32 mouse cellular contexts compared by ENCODE assay signal in genomic region chr19:27556697-27557096, GRCm38 (mm10).
"Had no signal": no experiment of that assay in that cellular context is flagged by ENCODE, and none has a peak within 500 bp of the region (broad histone marks: within the 10 kb centered on the region; RNA-seq: fewer than 3 reads in every experiment).

No protein-coding gene starts in this region.

- H3K27ac ChIP-seq: heart, embryonic 15.5 days; hindbrain, embryonic 10.5 days; hindbrain, embryonic 12.5 days; hindbrain, embryonic 13.5 days; hindbrain, embryonic 14.5 days; hindbrain, embryonic 15.5 days; hindbrain, postnatal 0 days; intestine, embryonic 15.5 days; kidney, embryonic 15.5 days; kidney, postnatal 0 days; layer of hippocampus, adult 2 months; left cerebral cortex, adult 2 months had no signal

- ATAC-seq: hindbrain, embryonic 16.5 days; hindbrain, postnatal 0 days; inflammation-experienced regulatory T-cells, adult 6 months; intestine, embryonic 15.5 days; intestine, embryonic 16.5 days; intestine, postnatal 0 days had no signal

- H3K9ac ChIP-seq: heart, embryonic 15.5 days; hindbrain, embryonic 12.5 days; hindbrain, embryonic 13.5 days; hindbrain, embryonic 14.5 days; hindbrain, embryonic 15.5 days; intestine, embryonic 15.5 days; kidney, embryonic 15.5 days had no signal

- DNase-seq: heart, postnatal 10 days; heart, postnatal 14 days; heart, postnatal 36 days; heart, postnatal 4 days; kidney, adult 11 months; kidney, adult 18-20 months; kidney, adult 2 months; kidney, adult 8-10 months; kidney, adult 9 months; kidney, postnatal 10 days; kidney, postnatal 14 days; kidney, postnatal 25 days; kidney, postnatal 36 days; kidney, postnatal 4 days; layer of hippocampus, adult 9-11 months; layer of hippocampus, postnatal 36 days had no signal

- H3K9me3 ChIP-seq: heart, embryonic 15.5 days; hindbrain, embryonic 10.5 days; hindbrain, embryonic 12.5 days; hindbrain, embryonic 13.5 days; hindbrain, embryonic 15.5 days; intestine, embryonic 15.5 days; kidney, embryonic 15.5 days had no signal

- H3K36me3 ChIP-seq: heart, embryonic 15.5 days; hindbrain, embryonic 10.5 days; hindbrain, embryonic 12.5 days; hindbrain, embryonic 13.5 days; hindbrain, embryonic 15.5 days; intestine, embryonic 15.5 days; kidney, embryonic 15.5 days had no signal

- H3K4me1 ChIP-seq: heart, embryonic 15.5 days; hindbrain, embryonic 10.5 days; hindbrain, embryonic 12.5 days; hindbrain, embryonic 13.5 days; hindbrain, embryonic 15.5 days; intestine, embryonic 15.5 days; kidney, embryonic 15.5 days had no signal

- H3K4me2 ChIP-seq: heart, embryonic 15.5 days; hindbrain, embryonic 12.5 days; hindbrain, embryonic 13.5 days; hindbrain, embryonic 14.5 days; hindbrain, embryonic 15.5 days; intestine, embryonic 15.5 days; kidney, embryonic 15.5 days had no signal

- H3K27me3 ChIP-seq: heart, embryonic 15.5 days; hindbrain, embryonic 15.5 days; intestine, embryonic 15.5 days; kidney, embryonic 15.5 days had no signal

- H3K4me3 ChIP-seq: heart, embryonic 15.5 days; hindbrain, embryonic 10.5 days; hindbrain, embryonic 12.5 days; hindbrain, embryonic 13.5 days; hindbrain, embryonic 15.5 days; intestine, embryonic 15.5 days; kidney, embryonic 15.5 days; layer of hippocampus, adult 2 months; left cerebral cortex, adult 2 months had no signal
